Mouse (Mus musculus) G1E-ER4 (cell line): ENCODE measurements around the gene Mamdc2. TPM values are rescaled to one million over a fixed set of nuclear protein-coding genes. Genes with fewer than 3 reads are reported as not detected.

ENCODE experiments used
- GATA1 ChIP-seq: IDR thresholded peaks from one replicate; pipeline ENCODE4 v1.8.0; 2012; ENCODE audit warnings: low read length, inconsistent platforms
- polyA plus RNA-seq: library from polyadenylated mRNA; stranded (reverse); fragments of >175 nt; gene quantifications from 2 replicates; pipeline ENCODE4 v1.2.3, GENCODE M21; 2012

Gene Mamdc2
- polyA plus RNA-seq, 1 experiment, result not detected

DNA sequence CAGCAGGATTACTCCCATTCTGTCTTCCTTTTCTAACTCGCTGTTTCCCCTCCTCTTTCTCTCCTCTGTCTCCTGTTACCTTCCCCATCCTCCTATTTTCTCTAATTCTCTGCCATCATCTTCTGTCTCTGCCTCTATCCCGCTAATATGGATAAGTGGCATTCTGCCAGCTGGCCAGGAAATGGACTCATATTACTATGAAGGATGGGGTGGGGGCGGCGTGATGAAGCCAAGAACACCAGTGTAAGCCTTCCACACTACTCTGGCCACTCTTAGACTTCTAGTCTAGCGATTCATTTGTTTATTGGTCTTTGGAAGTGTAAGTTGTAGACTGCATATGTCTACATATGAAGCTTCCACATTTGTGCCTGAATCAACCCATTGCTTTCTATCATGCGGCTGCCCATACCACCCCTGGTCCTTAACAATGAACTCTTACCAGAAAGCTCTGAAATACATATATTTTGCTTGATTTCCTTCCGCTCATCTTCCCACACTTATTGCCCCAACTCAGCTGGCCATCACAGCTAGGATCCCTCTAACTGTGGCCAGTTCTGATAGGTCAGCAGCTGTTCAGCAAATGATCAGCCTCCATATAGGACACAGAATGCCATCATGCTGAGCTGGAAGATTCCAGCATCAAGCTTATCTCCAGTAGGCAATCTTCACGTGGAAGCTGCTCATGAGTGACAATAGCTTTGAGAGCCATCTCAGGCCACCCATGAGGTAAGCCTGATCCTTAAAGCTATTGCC, 68.3 kb downstream of the Mamdc2 start:
- no peak for TF ChIP-seq GATA1

- no peak for TF ChIP-seq GATA1
Observed at GRCm38 (mm10) chr19:23376536-23377201, 71.6 kb downstream of the Mamdc2 start.

- no peak for TF ChIP-seq GATA1
Observed at GRCm38 (mm10) chr19:23374941-23375656, 73.1 kb downstream of the Mamdc2 start.

GRCm38 (mm10) chr19:23373728-23374127, 74.5 kb downstream of the Mamdc2 start:
- TF ChIP-seq GATA1, result no peak

DNA sequence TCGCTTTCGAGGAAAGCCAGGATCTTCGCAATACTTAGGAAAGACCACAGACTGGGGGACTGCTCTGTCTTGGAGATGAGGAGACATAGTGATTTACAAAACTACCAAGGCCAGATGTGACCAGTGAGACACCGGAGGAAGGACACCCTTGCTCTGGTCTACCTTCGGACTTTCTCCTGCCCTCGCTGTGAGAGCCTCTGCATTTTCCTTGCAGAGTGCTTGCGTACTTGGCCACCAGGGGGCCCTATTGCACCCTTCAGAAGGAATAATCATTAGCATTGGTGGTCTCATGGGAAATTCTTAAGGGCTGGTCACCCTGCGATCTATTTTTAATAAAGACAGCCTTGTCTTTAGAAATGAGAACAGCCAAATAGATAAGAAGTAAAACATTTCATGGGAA, 75.0 kb downstream of the Mamdc2 start:
- no peak for TF ChIP-seq GATA1

DNA sequence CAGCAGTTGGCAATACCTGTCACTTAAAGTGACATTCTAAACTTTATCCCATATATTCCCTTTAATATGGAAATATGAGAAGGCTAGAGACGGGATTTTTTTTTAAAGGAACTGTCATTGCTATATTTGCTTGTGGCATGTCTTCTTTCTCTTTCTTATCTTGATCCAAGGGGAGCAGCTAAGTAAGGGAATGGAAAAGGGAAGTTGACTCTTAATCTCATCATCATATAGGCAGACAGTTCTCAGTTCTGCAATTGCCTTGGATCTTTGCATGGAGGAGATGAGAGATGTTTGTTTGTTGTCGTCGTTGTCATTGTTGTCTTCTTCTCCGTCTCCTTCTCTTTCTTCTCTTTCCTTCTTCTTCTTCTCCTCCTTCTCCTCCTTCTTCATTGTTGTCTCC, 79.0 kb downstream of the Mamdc2 start:
- no peak for TF ChIP-seq GATA1

- TF ChIP-seq GATA1, result no peak
Observed at GRCm38 (mm10) chr19:23362006-23362405, 86.2 kb downstream of the Mamdc2 start.

- no peak for TF ChIP-seq GATA1
Observed at GRCm38 (mm10) chr19:23361124-23361523, 87.1 kb downstream of the Mamdc2 start.

DNA sequence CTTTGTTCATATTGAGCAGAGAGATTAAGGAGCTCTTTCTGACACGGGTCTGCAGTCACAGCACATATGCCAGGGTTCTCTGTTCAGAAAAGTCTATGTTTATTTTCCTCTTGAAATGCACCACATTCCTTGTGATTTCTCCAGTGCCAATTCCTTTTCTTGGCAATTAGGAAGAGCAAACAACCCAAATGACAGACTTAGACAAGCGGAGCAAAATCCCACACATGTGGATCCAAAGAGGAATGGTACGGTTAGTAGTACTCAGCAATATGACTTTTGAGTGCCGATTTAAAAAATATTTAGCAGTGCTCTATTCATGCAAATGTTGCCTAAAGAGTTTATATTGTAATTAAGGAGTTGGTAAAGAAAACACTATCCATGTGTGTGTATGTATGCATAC, 87.7 kb downstream of the Mamdc2 start:
- TF ChIP-seq GATA1, result no peak

DNA sequence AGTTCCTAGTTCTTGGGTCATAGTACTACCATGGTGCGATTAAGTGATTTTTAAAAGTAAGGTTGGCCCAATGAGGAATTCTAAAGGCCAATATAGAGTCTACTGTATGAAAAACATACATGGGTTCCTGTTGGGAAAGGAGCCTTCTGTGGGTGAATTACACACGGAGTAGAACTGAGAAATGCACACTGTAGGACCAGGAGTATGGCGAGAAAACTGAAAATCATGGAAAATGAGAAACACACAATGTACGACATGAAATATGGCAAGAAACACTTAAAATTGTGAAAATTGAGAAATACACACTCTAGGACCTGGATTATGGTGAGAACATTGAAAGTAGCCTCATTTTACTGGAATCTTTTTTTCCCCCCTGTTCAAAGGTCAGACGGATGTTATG, 91.0 kb downstream of the Mamdc2 start:
- TF ChIP-seq GATA1, result no peak

- TF ChIP-seq GATA1, result no peak
Observed at GRCm38 (mm10) chr19:23354738-23355137, 93.5 kb downstream of the Mamdc2 start.

DNA sequence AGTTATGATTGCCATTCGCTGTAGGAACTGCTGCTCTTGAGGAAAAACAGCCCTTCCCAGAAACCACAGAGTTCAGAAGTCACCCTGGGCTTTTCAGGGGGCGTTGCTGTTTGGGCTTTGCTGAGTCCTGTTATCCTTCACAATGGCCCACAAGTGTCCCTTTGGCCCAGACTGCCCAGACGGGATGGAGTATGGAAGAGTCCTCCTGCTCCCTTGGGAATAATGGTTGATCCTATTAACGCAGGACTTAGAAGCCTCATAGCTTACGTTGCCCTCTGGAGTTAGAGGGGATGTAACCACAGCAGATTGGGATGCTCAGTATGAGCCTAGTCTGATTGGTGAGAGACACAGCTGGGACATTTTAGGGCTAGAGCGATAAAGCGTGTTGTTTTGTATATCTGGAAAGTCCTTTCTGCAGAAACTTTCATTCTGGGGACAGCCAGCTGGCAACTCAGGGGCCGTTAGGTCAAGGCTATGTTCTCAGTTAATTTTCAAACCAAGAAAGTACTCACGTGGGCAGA, 94.3 kb downstream of the Mamdc2 start:
- TF ChIP-seq GATA1, result no peak

DNA sequence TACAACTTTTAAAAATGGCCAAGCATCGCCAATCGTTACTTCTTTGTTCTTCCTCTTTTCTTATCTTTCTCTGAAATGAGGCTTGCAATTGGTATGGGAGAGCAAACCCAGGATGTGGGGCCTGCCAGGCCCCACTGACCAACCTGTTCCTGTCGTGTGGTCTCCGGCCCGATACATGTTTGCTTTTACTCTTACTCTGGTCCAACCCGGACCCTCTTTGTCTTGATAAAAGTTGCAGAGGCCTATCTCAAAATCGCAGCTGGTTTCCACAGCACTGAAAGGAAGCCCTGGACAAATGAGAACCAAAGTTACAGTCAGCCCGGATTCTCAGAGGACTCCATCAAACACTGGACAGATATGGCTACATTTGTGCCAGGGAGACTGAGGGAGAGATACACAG, 95.1 kb downstream of the Mamdc2 start:
- no peak for TF ChIP-seq GATA1

- TF ChIP-seq GATA1, result no peak
Observed at GRCm38 (mm10) chr19:23351808-23352491, 96.3 kb downstream of the Mamdc2 start.

DNA sequence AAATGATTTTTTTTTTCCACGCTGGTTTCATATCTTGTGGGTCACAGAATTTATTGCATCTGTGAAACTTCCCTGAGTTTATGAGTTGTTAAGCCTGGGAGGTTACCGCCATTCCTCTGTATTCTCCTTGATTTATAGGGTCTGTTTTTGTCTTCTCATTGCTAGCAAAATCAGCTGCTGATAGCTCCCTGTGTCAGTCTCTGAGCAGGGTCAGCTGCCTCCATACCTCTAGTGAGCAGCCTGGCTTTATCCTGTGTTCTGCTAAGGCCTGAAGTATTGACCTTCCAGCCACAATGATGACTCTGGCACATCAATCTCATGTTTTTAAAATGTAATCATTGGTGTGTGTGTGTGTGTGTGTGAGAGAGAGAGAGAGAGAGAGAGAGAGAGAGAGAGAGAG, 98.3 kb downstream of the Mamdc2 start:
- no peak for TF ChIP-seq GATA1

GRCm38 (mm10) chr19:23342782-23343181, 105.5 kb downstream of the Mamdc2 start:
- TF ChIP-seq GATA1, result no peak
